Mouse (Mus musculus) lung, embryonic 14.5 days (tissue): ENCODE data around the gene Phldb1. TPM values are rescaled to one million over a fixed set of nuclear protein-coding genes. Genes with fewer than 3 reads are reported as not detected.
A peak's percentile ranks its signal among the peaks of the same experiment; 100 is the strongest.

ENCODE experiments used
- ATAC-seq: fragments of 200-750 bp; cut with Nextera tagmentation; 2 replicates; pipeline ENCODE4 v1.8.0; 2017; ENCODE audit warnings: mild to moderate bottlenecking, moderate TSS enrichment, moderate library complexity; ENCODE audit not compliant: insufficient read depth
- DNase-seq: peaks from one replicate; pipeline ENCODE4 v3.0.0-alpha.2; 2015
- H3K27ac ChIP-seq: fragments of 300-500 bp; sonication (generic); 2 replicates; pipeline ENCODE4 v1.5.1; 2014; ENCODE audit warnings: low read depth, mild to moderate bottlenecking, moderate library complexity
- H3K27me3 ChIP-seq: fragments of 300-500 bp; sonication (generic); 2 replicates; pipeline ENCODE4 v1.6.1; 2014; ENCODE audit warnings: low read length, control low read depth; ENCODE audit not compliant: insufficient read depth
- H3K36me3 ChIP-seq: fragments of 300-500 bp; sonication (generic); 2 replicates; pipeline ENCODE4 v1.6.1; 2014; ENCODE audit warnings: control low read depth; ENCODE audit not compliant: insufficient read depth
- H3K4me1 ChIP-seq: fragments of 300-500 bp; sonication (generic); 2 replicates; pipeline ENCODE4 v1.6.1; 2014; ENCODE audit warnings: antibody characterized with exemption, control low read depth; ENCODE audit not compliant: insufficient read depth
- H3K4me2 ChIP-seq: fragments of 300-500 bp; sonication (generic); 2 replicates; pipeline ENCODE4 v1.6.1; 2014; ENCODE audit warnings: mild to moderate bottlenecking
- H3K4me3 ChIP-seq: fragments of 300-500 bp; sonication (generic); 2 replicates; pipeline ENCODE4 v1.5.1; 2014; ENCODE audit warnings: low read depth, low read length
- H3K9ac ChIP-seq: fragments of 300-500 bp; sonication (generic); 2 replicates; pipeline ENCODE4 v1.6.1; 2014
- H3K9me3 ChIP-seq: fragments of 300-500 bp; sonication (generic); 2 replicates; pipeline ENCODE4 v1.6.1; 2016; ENCODE audit warnings: low read depth, low read length, control low read depth
- CTCF ChIP-seq: IDR thresholded peaks from 2 replicates; pipeline ENCODE4 v1.5.1; 2016; ENCODE audit warnings: antibody characterized with exemption, low read depth
- WGBS: fragments of 180-500 bp; shearing (Covaris S2); extraction: QIAGEN DNeasy Blood & Tissue Kit; methylation state at CpG from one replicate; pipeline ENCODE4 v1.1.7; 2014; 5-methylcytosine and 5-hydroxymethylcytosine counted together
- polyA plus RNA-seq: library from polyadenylated mRNA; unstranded; fragments of >200 nt; fragmentation: Nextera tagmentation; extraction: Ambion mirVana; gene quantifications from 2 replicates; pipeline ENCODE4 v1.2.1, GENCODE M21; 2014

Phldb1 gene
- polyA plus RNA-seq, 1 experiment from 2014 or later = 35.0 TPM

- Histone ChIP-seq H3K4me2 (no peak overlapping the region), H3K9me3 (no peaks in the 10 kb centered on the region), H3K9ac (no peak overlapping the region), H3K36me3 (peaks cover 39% of the 10 kb centered on the region), H3K4me3 (no peak overlapping the region), H3K4me1 (peaks cover 10% of the 10 kb centered on the region; the same call in 1 of the 2 replicates), H3K27me3 (no peaks in the 10 kb centered on the region), H3K27ac (no peak overlapping the region)
- 62% methylated on average over 2 of the region's 2 CpGs for WGBS
- no peak for DNase-seq
- no peak for ATAC-seq
- TF ChIP-seq CTCF = no peak
Measured at GRCm38 (mm10) chr9:44760873-44761272, 25.9 kb upstream of the Phldb1 start.

GRCm38 (mm10) chr9:44748473-44748872, 13.5 kb upstream of the Phldb1 start:
- H3K27ac ChIP-seq = no peak overlapping the region
- peaks cover 98% of the 10 kb centered on the region for H3K36me3 ChIP-seq
- H3K4me3 ChIP-seq = no peak overlapping the region
- H3K9me3 ChIP-seq = no peaks in the 10 kb centered on the region
- no peaks in the 10 kb centered on the region for H3K27me3 ChIP-seq
- ATAC-seq (no peak), DNase-seq (no peak)
- no peak for TF ChIP-seq CTCF
- H3K4me1 ChIP-seq = no peaks in the 10 kb centered on the region
- no peak overlapping the region for H3K4me2 ChIP-seq
- H3K9ac ChIP-seq = no peak overlapping the region
- 92% methylated on average over 7 of the region's 7 CpGs for WGBS

- ATAC-seq (no peak), DNase-seq (no peak)
- no peak overlapping the region for H3K4me3 ChIP-seq
- H3K36me3 ChIP-seq = peaks cover 98% of the 10 kb centered on the region
- no peak overlapping the region for H3K9ac ChIP-seq
- no peaks in the 10 kb centered on the region for H3K9me3 ChIP-seq
- no peak overlapping the region for H3K27ac ChIP-seq
- 98% methylated on average over 3 of the region's 3 CpGs for WGBS
- no peaks in the 10 kb centered on the region for H3K27me3 ChIP-seq
- no peaks in the 10 kb centered on the region for H3K4me1 ChIP-seq
- no peak overlapping the region for H3K4me2 ChIP-seq
- TF ChIP-seq CTCF = no peak
Measured at GRCm38 (mm10) chr9:44747341-44747740, 12.3 kb upstream of the Phldb1 start.

DNA sequence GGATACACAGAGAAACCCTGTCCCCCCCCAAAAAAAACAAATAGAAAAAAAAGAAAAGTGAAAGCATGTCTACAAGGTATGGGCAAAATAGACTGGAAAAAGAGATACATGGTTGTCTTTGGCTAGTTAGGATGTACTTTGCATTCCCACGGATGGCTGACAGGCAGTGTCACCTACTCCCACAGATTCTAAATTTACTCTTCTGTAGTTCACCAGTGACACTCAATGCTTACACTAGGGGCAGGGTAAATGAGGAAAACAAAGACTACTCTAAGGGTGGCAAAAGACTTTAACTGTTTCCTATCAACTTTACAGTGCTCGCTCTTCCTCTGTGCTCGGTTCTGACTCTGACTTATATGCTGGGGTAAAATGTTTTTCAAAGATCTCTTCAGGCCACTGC, 11.7 kb upstream of the Phldb1 start:
- Histone ChIP-seq H3K27me3 (no peaks in the 10 kb centered on the region), H3K4me1 (no peaks in the 10 kb centered on the region), H3K9ac (no peak overlapping the region), H3K4me2 (no peak overlapping the region), H3K9me3 (no peaks in the 10 kb centered on the region), H3K36me3 (peaks cover 95% of the 10 kb centered on the region), H3K27ac (no peak overlapping the region), H3K4me3 (no peak overlapping the region)
- no peak for TF ChIP-seq CTCF
- 84% methylated on average over 3 of the region's 3 CpGs for WGBS
- no peak for DNase-seq
- no peak for ATAC-seq

DNA sequence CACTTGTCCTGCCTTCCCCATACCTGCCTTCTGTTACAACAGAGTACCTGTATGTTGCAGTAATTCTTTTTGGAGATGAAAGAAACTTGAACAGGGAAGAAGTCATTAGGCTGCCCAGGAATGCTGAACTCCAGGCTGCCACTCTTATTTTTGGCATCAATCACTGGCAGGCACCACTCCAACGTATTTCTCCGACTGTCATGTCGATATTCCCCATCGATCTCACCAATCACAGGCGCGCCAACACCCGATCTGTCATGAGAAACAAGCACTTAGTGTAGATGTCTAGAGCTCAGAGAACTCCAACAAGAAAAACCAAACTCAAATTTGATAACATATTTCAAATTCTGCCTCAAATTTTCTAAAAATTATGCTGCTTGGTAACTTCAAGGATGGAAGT, 10.4 kb upstream of the Phldb1 start:
- peaks cover 84% of the 10 kb centered on the region for H3K36me3 ChIP-seq
- TF ChIP-seq CTCF = no peak
- 89% methylated on average over 7 of the region's 7 CpGs for WGBS
- no peak overlapping the region for H3K4me2 ChIP-seq
- no peak overlapping the region for H3K27ac ChIP-seq
- H3K9ac ChIP-seq = no peak overlapping the region
- no peaks in the 10 kb centered on the region for H3K27me3 ChIP-seq
- ATAC-seq (no peak), DNase-seq (no peak)
- no peaks in the 10 kb centered on the region for H3K9me3 ChIP-seq
- no peak overlapping the region for H3K4me3 ChIP-seq
- H3K4me1 ChIP-seq = no peaks in the 10 kb centered on the region

- no peaks in the 10 kb centered on the region for H3K27me3 ChIP-seq
- no peak for DNase-seq
- peaks cover 39% of the 10 kb centered on the region for H3K36me3 ChIP-seq
- no peak for ATAC-seq
- WGBS = 84% methylated on average over 1 of the region's 1 CpGs
- H3K9ac ChIP-seq = no peak overlapping the region
- H3K4me3 ChIP-seq = no peak overlapping the region
- H3K27ac ChIP-seq = no peak overlapping the region
- H3K4me2 ChIP-seq = no peak overlapping the region
- 0 out of 2 replicates have a peak, but pooled peaks cover 5% of the 10 kb centered on the region for H3K4me1 ChIP-seq
- H3K9me3 ChIP-seq = 0 out of 2 replicates have a peak, but pooled peaks cover 3% of the 10 kb centered on the region
- TF ChIP-seq CTCF = peak; percentile 21
Measured at GRCm38 (mm10) chr9:44740663-44741192, 5.7 kb upstream of the Phldb1 start.

GRCm38 (mm10) chr9:44737240-44737949, 2.4 kb upstream of the Phldb1 start:
- no peak overlapping the region for H3K9ac ChIP-seq
- H3K4me2 ChIP-seq = peak overlapping the region; percentile 23
- H3K27ac ChIP-seq = peak overlapping the region; percentile 77
- H3K4me1 ChIP-seq = 0 out of 2 replicates have a peak, but pooled peaks cover 10% of the 10 kb centered on the region
- no peak overlapping the region for H3K4me3 ChIP-seq
- peak; percentile 56 for ATAC-seq
- H3K36me3 ChIP-seq = peaks cover 6% of the 10 kb centered on the region
- DNase-seq = peak; percentile 84
- H3K9me3 ChIP-seq = 0 out of 2 replicates have a peak, but pooled peaks cover 3% of the 10 kb centered on the region
- TF ChIP-seq CTCF = 0 out of 2 replicates have a peak, but pooled peaks have one; percentile 20
- H3K27me3 ChIP-seq = 0 out of 2 replicates have a peak, but pooled peaks cover 3% of the 10 kb centered on the region
- WGBS = 18% methylated on average over 8 of the region's 8 CpGs
